Mouse (Mus musculus): ENCODE results near the gene Erlin1.

- no peak for TF ChIP-seq TCF12 (IDR thresholded peaks at IDR 0.05; ENCODE audit: low read depth, low read length)
- TF ChIP-seq CTCF (conservative IDR thresholded peaks at IDR 0.05 in 1 of 2, IDR thresholded peaks at IDR 0.05 in 1 of 2; ENCODE audit: low read depth in 2 of 2, low read length in 2 of 2), result no peak
- TF ChIP-seq ZNF384 (IDR thresholded peaks at IDR 0.05; ENCODE audit: low read depth, low read length), result no peak
- TF ChIP-seq JUND (conservative IDR thresholded peaks at IDR 0.05; ENCODE audit: low read depth, low read length), result no peak
- no peak for TF ChIP-seq RCOR1 (conservative IDR thresholded peaks at IDR 0.05; ENCODE audit: low read depth, low read length)
- TF ChIP-seq NELFE (IDR thresholded peaks at IDR 0.05; ENCODE audit: low read depth, low read length), result no peak
- TF ChIP-seq SMC3 (IDR thresholded peaks at IDR 0.05; ENCODE audit: low read depth, low read length), result no peak
- TF ChIP-seq MAZ (IDR thresholded peaks at IDR 0.05; ENCODE audit: low read depth, low read length), result no peak
- no peak for TF ChIP-seq SIN3A (IDR thresholded peaks at IDR 0.05; ENCODE audit: low read length)
- no peak for TF ChIP-seq POLR2A (IDR thresholded peaks at IDR 0.05; ENCODE audit: low read depth, low read length)
- TF ChIP-seq USF1 (IDR thresholded peaks at IDR 0.05; ENCODE audit: low read depth, low read length), result no peak
- no peak for TF ChIP-seq EP300 (IDR thresholded peaks at IDR 0.05; ENCODE audit: low read length)
- no peak for TF ChIP-seq ETS1 (conservative IDR thresholded peaks at IDR 0.05; ENCODE audit: low read depth, low read length)
These were observed 74.2 kb downstream of the Erlin1 start for GRCm38 (mm10) chr19:43995427-43995826.
